Mouse (Mus musculus) ovary, postnatal 10 days (tissue): ENCODE results near the gene Bicc1.
"Not testable (repeated sequence)": the region's sequence is repeated elsewhere in the genome, so short reads cannot be mapped to it uniquely, and the experiment has no call there.

Experiments used
- DNase-seq: peaks from one replicate; pipeline ENCODE4 v3.0.0; 2022; ENCODE audit warnings: low spot score

Gene Bicc1

DNA sequence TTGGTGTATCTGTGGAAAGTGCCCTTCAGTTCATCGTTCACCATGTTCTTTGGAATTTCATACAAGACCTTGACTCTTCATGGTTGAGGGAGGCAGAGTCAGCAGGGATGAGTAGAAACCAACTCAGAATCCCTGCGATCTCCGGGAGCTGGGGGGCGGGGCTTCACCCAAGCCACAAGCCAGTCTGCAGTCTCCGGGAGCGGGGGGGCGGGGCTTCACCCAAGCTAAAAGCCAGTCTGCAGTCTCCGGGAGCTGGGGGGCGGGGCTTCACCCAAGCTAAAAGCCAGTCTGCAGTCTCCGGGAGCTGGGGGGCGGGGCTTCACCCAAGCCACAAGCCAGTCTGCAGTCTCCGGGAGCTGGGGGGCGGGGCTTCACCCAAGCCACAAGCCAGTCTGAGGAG lies 213.4 kb downstream of the Bicc1 start:
- DNase-seq = not testable (repeated sequence)

DNA sequence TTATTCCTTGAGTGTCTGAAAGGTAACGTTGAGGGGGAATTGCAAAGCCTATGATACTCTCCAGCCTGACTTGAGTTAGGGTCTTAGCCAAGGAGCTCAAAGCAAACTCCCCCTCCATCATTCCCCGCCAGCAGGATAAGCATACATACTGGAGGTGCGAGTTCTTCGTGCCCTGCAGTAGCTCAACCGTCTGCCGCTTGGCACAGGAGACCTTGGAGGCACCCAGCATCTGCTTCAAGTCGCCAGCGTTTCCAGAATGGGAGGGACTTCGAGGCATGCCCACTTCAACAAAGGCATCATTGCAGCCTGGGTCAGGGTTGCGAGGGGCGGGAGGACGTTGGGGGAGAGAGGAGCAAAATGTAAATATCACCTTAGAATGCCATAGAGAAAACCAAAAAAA lies 214.4 kb downstream of the Bicc1 start:
- DNase-seq = no peak

DNA sequence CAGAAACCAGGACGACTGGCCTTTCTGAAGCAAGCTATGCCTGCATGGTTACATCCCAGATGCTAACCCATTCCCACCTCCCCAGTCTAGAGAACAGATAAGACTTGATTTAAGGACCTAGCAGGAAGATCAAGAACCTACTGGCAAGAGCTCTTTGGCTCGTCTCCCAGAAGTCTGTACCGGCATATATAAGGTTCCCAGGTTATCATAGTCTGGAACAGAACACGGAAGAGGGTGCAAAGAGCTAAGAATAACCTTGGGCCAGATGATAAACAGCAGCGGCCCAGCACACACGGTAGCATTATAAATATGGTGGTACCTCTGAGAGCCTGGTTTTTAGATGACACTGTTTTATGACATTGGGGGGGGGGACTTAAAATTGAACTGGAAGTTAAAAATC lies 217.9 kb downstream of the Bicc1 start:
- DNase-seq = no peak

DNA sequence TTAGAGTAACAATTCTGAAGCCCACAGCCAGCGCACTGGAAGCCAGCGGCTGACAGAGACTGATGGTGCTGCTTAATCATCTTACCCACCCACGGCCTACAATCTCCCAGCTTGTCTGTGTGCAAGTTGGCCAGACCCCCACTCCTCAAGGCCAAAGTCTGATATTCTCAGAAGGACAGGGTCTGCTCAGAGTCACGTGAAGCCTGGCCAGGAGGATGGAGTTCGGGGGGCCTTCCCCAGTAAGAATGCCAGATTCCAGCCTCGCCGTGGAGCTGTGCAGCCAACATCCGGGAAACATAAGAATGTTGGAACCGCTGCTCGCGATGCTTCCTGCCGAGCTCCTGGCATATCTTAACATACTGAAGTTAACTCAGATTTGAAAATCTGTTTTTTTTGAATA lies 219.7 kb downstream of the Bicc1 start:
- DNase-seq = peak; percentile 15

DNA sequence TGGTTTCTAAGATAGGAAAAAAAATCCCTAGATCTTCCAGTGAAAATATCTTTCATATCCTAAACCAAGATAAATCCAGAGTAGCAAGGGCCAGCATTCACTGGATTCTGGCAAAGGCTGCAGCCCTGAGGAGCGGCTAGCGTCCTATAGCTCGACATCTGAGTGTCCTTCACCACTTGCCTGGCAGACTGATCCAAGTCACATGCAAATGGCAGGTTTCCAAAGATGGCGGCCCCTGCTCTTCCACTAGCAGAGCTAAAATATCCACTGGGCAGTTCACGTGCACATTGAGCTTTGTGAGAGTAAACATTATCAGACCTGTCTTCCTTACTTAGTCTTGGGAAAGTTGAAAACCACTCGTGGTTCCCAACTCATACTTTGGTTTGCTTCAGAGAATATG lies 222.1 kb downstream of the Bicc1 start:
- no peak for DNase-seq

DNA sequence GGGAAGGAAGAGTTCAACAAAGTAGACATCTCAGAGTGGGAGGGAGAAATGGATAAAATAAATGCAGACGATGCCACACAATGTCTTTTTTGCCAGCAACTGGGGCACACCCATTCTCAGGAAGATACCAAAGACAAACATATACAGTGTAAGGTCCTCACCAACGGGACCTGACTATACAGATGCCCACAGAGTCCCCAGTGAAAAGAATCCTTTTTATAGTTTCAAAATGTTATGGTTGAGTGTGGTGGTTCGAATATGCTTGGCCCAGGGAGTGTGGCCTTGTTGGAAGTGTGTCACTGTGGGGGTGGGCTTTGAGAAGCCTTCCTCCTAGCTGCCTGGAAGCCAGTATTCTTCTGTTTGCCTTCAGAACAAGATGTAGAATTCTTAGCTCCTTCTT lies 223.5 kb downstream of the Bicc1 start:
- DNase-seq = no peak

DNA sequence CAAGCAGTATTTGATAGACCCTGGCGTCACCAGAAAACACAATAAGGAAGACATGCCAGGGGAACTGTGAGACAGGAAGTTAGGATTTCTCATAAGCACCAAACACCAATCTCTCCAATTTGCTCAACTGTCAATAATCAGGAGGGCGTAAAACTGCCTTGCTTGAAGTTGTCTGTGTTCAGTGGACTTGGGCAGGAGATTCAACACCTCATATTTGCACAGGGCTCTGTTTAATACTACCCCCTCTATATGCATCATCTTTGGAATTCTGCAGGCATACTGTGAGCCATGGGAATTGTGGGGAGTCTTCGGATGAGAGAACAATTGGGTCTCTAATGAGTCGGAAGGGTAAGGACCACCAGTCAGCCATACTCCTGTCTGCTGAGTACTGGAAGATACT lies 233.4 kb downstream of the Bicc1 start:
- DNase-seq = no peak

DNA sequence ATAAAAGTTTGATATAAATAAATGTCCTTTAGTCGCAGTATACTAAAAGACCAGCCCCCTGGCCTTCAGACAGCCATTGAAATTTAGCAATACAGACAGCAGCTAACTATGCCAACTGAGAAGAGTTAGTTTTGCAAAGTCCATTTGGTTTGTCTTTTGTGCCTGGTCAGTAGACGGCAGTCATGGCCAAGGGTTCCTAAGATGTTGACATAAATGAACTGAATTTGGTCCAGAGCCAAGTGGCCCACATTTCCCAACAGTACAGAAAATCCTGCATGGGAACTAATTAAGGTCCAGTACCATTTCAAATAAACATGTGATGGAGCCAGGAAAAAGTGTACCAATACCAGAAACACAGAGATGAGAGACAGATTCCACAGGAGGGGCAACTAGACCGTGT lies 235.2 kb downstream of the Bicc1 start:
- DNase-seq = no peak

DNA sequence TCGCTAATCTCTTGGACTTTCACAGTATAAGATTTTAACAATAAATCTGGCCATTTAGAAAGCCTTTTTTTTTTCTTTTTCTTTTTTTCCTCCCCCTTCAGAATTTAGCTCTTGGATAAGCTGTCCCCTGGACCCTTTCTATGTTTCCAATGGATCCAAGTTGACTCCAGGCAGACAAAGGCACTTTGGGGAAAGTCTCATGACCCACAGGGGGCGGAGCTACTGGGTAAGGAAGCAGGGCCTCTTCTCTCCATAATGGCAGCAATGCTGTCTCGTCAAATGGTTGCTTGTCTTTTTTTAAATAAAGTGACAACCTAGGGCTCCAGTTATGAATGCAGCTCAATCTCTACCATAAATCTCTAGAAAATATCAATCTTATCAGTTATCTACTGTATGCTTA lies 235.6 kb downstream of the Bicc1 start:
- DNase-seq = no peak

DNA sequence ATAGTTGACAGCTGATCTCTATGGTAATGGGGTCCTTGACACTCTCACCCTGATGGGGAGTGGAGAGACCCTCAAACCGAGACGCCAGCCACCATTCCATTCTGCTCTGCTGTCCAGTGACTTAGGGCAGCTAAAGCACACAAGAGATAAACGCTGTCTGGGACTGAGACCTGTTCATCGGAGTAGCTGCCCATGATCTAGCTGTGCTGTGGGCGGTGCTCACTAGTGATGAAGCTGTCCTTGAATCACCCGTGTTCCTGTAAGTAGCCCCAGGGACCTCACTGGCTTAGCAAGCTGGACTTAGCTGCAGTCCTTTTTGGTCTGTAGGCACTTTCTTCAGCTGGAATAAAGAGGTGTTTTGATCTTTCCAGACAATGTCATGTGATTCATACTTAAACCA lies 238.0 kb downstream of the Bicc1 start:
- DNase-seq = no peak

DNA sequence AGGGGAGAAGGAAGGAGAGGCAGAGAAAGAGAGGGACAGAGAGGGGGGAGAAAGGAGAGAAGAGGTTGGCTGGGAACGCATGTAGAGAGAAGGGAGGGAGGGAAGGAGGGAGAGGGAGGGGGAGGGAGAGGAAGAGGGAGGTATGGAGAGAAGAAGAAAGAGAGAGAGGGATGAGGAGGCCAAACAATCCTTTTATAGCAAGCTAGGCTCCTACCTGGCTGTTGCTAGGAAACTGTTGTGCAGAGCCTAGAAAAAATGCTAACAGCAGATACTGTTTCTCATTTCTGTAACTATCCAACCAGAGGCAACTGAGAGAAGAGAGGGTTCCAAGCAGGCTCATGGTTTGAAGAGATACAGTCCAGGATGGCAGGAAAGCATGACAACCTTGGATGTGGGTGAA lies 239.6 kb downstream of the Bicc1 start:
- DNase-seq = no peak

DNA sequence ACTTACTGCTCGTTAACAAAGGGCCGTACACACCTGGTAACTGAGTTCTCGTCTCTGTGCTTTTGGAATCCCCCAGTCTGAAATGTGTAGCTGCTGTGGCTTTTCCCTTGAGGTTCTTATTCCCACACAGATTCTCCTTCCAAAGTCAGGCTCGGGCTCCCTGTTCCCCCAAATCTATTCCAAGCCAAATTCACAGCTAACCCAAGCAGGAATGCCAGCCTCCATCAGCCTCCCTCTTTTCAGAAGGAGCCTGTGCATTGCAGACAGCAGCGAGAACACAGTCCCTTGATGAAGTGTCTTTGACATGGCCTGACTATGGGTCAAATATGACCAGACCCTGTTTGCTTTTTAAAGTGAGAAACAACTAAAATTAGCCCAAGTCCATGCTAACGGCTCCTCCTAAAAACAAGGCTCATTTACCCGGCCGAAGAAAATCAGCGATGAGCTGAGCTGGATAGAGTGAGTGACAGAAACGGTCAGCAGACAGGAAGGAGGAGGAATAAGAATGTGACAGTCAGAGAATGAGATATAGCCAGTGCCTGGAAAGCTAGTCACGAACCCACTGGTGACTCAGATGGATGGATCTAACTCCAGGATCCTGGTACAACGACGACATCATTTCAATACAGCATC lies 240.4 kb downstream of the Bicc1 start:
- no peak for DNase-seq

DNA sequence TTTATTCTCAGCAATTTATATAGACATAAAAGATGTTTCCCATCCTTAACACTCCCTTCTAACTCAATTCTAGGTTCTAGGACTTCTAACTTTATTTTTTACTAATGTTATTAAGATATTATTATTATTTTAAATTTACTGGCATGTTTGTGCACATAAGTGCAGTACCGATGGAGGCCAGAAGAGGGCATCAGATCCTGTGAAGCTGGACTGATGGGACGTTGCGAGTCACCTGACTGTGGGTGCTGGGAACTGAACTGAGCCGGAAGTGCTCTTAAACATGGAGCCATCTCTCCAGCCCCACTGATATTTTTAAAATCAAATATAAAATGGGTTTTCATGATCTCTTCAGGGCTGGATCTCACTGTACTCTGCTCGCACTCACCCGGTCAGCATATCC lies 242.8 kb downstream of the Bicc1 start:
- no peak for DNase-seq

DNA sequence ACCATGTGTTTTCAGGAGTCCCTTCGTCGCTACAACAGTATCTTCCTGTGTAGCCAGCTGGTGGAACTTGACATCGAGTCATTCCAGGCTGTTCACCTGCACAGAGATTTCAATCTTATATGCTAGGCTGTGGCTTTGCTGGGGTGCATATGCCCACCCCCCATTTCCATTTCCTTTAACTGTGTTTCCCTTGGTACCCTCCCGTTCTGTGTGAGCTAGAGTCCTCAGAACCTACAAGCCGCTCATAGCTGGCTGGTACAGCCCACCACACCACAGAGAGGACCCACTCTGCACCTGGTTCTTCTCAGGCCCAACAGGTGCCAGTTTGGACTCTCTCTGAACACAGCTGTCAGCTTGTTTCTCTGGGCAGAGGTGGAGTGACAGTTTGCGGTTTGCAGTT lies 244.4 kb downstream of the Bicc1 start:
- no peak for DNase-seq

DNA sequence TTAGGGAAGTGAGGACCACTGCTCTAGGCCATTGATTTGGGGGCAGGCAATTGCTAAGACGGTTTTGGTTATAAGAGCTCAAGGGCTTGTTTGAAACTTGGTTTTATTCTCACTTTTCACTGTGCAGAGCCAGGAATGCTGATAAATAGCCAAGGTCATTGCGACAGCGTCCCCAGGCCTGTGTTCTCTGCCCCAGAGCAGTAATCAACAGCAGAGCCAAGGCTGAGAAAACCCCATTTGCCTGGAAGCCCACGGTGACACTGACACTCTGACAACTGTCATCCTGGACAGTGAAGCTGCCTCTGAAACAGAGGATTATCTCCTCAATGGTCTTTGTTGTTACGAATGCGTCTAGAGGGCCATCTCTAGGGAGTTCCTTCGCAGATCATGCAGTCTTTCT lies 255.6 kb downstream of the Bicc1 start:
- no peak for DNase-seq

DNA sequence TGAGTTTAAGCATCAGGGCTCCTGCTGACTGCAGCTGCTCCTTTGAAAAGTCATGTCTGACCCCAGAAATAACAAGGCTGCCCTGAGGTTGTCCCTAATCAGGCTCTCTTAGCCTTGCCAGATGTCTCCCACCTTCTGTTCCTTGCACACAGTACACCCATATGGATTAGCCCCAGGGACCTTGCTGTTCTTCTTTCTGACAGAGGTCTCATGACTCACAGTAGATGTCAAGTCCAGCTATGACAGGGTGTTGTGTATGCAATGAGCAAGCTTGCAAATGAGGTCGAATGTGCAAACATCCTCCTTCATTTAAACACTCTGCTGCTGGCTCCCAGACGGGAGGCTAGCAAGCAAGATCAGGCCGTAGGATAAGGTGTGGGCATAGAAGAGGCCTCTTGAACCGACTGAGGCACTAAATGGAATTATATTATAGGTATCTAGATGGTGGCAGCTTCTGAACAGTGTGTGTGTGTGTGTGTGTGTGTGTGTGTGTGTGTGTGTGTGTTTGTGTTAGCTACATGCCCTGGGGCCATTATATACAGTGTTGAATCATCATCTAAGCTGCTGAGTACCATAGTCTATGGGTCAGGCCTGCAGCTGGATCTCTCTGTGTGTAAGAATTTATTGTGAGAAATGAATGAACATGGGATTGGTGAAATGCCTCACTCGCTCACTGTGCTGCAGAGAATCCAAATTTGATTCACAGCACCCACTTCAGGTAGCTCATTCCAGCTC lies 256.6 kb downstream of the Bicc1 start:
- DNase-seq = no peak

DNA sequence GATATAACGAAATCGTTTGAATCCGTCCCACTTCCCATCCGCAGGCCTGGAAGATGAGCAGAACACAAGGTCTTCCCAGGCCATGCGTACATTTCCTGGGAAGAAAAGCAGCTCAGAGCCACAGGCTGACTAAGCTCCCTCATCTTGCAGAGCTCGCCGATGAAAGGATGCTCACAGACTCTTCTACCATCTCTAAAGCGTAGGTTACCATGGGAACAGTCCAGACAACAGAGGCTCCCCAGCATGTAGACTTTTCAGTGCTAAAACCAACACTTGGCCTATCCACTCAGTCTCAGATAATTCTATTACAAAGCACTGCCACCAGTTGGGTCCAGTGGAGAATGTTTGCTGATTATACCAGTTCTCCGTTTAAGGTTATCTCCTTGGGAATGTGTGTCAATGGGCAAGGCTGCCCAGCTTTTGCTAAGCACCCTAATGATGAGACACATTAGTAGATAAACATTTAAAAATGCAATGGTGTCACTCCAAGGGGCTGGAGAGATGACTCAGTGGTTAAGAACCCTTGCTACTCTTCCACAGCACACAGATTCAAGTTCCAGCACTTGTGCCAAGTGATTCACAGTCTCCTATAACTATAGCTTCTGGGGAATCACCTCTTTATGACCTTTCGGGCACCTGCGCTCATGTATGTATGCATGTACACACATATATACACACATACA lies 258.2 kb downstream of the Bicc1 start:
- no peak for DNase-seq

DNA sequence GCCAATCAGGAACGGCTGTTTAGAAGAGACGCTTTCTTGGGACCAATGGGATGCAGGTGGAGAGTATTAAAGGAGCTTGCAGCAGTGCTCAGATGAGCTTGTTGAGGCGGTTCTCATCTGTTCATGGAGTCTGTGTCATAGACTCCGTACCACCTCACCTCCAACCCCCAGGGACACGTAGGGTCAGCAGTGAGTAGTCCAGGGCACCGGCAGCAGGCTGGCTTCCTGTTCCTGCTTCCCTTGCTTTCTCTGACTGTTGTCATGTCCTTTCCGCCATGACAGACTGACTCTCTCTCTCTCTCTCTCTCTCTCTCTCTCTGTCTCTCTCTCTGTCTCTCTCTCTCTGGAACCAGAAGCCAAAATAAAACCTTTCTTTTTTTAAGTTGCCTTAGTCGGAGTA lies 263.6 kb downstream of the Bicc1 start:
- no peak for DNase-seq

DNA sequence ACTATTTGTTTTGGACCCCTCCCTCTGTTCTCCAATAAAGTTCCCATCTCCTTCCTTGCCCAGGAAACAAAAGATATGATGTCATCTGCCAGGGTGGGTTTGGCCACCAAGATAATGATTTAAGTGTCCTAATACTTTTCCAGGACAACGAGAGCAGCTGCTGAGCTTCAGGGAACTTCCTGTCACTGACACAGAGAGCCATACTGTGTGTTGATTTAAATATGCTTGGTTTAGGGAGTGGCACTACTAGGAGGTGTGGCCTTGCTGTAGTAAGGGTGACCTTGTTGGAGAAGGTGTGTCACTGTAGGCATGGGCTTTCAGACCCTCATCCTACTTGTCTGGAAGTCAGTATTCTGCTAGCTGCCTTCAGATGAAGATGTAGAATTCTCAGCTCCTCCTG lies 281.5 kb downstream of the Bicc1 start:
- no peak for DNase-seq

DNA sequence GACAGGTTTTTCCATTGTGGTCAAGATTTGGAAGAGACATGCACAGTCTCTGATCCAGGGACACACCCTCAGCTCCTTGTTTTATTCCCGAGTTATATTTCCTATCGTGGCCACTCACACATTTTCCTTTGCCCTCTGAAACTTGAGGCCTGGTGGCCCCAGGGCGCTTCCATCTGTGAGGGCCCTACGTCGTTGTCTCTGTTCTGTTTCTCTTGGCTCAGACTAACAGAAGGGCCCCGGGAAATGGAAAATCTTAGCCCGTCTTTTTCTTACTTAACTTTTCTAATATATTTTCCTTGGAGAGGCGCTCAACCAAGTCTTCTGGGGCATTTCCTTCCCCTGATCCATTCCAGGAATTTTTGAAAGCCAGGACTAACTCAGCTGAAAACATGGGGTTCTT lies 281.9 kb downstream of the Bicc1 start:
- DNase-seq = no peak

DNA sequence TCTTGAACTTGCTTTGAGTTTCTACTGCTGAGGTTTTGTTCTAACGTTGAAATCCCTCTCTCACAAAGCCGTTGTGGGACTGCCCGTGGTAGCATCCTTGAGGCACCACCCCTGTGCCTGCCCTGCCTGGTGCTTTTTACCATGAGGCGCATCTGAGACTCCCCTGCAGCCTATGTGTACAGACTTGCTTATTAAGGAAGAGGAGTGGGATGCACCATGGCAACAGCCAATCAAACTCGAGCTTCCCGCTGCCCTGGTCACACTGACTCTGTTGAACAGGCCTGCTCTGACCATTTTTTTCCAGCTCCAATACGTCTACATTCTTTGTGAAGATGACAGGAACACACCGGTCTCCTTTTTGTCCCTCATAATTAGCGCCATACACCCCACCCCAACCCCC lies 283.0 kb downstream of the Bicc1 start:
- no peak for DNase-seq

DNA sequence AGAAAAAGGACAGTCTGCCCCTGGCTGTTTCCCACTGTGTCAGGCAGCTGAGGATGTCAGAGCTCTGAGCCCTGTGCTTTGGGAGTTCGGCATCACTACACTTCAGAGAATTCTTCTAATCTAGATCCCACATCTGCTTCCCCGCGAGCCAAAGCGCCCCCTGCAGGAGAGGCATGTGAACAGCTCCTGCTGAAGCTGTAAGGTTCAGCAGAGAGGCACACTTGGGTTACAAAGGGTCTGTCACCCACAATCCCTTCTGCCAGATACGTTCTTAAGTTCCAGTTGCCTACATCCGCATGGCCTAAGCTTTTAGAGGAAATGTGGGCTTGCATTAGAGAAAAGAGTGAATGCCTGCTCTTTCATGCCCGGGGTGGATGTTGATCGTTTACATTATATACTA lies 283.4 kb downstream of the Bicc1 start:
- DNase-seq = no peak

DNA sequence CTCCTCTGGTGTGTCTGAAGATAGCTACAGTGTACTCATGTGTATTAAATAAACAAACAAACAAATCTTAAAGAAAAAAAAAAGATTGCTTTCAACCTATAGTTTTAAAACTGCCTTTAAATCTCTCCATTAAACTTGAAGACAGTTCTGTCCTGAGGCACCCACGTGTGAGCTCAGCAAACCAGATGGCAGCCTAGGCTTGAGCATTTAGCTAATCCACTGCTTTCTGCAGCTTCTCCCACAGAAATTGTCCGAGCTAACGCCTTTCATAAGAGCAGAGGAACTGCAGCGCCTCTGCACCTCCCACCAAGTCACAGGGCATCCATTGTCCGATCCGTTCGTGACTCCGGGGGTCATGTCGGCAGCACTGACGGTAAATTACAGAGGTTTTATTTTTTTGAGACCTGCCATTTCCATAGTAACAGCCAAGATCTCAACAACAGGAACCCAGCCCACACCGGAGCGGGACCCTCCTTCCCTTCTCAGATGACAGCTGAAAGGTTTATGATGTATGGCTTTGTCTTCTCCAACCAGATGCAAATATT lies 284.4 kb downstream of the Bicc1 start:
- DNase-seq = no peak
